Mouse (Mus musculus): ENCODE results near the gene Upf1.

Upf1 gene

DNA sequence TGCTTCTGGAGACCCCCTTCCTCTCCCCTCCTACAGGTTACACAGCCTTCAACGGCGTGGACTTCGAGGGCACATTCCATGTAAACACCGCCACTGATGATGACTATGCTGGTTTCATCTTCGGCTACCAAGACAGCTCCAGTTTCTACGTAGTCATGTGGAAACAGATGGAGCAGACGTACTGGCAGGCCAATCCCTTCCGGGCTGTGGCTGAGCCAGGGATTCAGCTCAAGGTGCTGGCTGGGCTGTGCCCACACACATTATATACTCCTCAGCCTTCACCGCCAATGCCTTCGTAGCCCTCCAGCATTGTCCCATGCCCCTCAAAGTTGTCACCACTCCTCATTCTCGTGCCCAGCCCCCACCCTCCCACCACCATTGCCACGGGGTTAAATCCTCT, 27.0 kb upstream of the Upf1 start:
- Histone ChIP-seq H3K4me1 (replicated peaks; ENCODE audit: low read depth, low read length) (peaks cover 37% of the 10 kb centered on the region), H3K27me3 (ENCODE audit: insufficient read depth, low read length) (peaks cover 62% of the 10 kb centered on the region), H3K36me3 (ENCODE audit: insufficient read depth, low read length) (no peaks in the 10 kb centered on the region), H3K9me3 (ENCODE audit: low read length) (no peaks in the 10 kb centered on the region), H3K4me3 (replicated peaks; ENCODE audit: low read length) (no peak overlapping the region)
- TF ChIP-seq NANOG (IDR thresholded peaks at IDR 0.05; ENCODE audit: borderline replicate concordance, low read length): no peak
- no peak for TF ChIP-seq CTCF (conservative IDR thresholded peaks at IDR 0.05; ENCODE audit: low read length)
- TF ChIP-seq POU5F1 (IDR thresholded peaks at IDR 0.05; ENCODE audit: borderline replicate concordance, low read length): no peak

DNA sequence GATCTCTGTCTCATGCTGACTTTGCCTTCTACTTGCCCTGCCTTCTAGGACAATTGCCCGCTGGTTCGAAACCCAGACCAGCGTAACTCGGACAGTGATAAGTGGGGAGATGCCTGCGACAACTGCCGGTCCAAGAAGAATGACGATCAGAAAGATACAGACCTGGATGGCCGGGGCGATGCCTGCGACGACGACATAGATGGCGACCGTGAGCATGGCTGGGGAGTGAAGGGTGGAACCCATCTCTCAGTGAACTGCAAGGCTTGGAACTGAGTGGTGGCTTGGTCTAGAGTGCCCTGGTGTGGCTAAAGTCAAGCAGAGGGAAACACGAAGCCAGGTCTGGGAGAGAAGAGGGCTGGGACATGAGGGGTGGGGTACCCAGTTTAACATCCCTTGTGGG, 24.0 kb upstream of the Upf1 start:
- H3K4me1 ChIP-seq (replicated peaks; ENCODE audit: low read depth, low read length): peaks cover 55% of the 10 kb centered on the region
- H3K36me3 ChIP-seq (ENCODE audit: insufficient read depth, low read length): no peaks in the 10 kb centered on the region
- peak overlapping the region; percentile 84; the same call in 1 of the 2 replicates for H3K4me3 ChIP-seq (replicated peaks; ENCODE audit: low read length)
- no peak for TF ChIP-seq POU5F1 (IDR thresholded peaks at IDR 0.05; ENCODE audit: borderline replicate concordance, low read length)
- TF ChIP-seq CTCF (conservative IDR thresholded peaks at IDR 0.05; ENCODE audit: low read length): no peak
- TF ChIP-seq NANOG (IDR thresholded peaks at IDR 0.05; ENCODE audit: borderline replicate concordance, low read length): no peak
- H3K9me3 ChIP-seq (ENCODE audit: low read length): no peaks in the 10 kb centered on the region
- H3K27me3 ChIP-seq (ENCODE audit: insufficient read depth, low read length): peaks cover 91% of the 10 kb centered on the region

DNA sequence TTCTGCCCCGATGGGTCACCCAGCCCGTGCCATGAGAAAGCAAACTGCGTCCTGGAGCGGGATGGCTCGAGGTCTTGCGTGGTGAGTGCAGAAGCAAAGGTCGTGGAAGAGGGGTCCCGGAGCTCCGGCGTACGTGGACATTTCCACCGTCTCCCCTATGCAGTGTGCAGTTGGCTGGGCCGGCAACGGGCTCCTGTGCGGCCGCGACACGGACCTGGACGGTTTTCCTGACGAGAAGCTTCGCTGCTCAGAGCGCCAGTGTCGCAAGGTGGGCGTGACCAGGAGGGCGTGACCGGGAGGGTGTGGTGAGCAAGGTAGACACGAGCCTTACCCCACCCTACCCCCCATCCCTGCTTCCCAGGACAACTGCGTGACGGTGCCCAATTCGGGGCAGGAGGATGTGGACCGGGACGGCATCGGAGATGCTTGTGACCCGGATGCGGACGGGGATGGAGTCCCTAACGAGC, 23.2 kb upstream of the Upf1 start:
- H3K4me1 ChIP-seq (replicated peaks; ENCODE audit: low read depth, low read length): peaks cover 55% of the 10 kb centered on the region
- H3K36me3 ChIP-seq (ENCODE audit: insufficient read depth, low read length): no peaks in the 10 kb centered on the region
- H3K4me3 ChIP-seq (replicated peaks; ENCODE audit: low read length): peak overlapping the region; percentile 84
- H3K27me3 ChIP-seq (ENCODE audit: insufficient read depth, low read length): peaks cover 95% of the 10 kb centered on the region
- H3K9me3 ChIP-seq (ENCODE audit: low read length): no peaks in the 10 kb centered on the region
- TF ChIP-seq CTCF (conservative IDR thresholded peaks at IDR 0.05; ENCODE audit: low read length): no peak
- TF ChIP-seq POU5F1 (IDR thresholded peaks at IDR 0.05; ENCODE audit: borderline replicate concordance, low read length): no peak
- TF ChIP-seq NANOG (IDR thresholded peaks at IDR 0.05; ENCODE audit: borderline replicate concordance, low read length): no peak

DNA sequence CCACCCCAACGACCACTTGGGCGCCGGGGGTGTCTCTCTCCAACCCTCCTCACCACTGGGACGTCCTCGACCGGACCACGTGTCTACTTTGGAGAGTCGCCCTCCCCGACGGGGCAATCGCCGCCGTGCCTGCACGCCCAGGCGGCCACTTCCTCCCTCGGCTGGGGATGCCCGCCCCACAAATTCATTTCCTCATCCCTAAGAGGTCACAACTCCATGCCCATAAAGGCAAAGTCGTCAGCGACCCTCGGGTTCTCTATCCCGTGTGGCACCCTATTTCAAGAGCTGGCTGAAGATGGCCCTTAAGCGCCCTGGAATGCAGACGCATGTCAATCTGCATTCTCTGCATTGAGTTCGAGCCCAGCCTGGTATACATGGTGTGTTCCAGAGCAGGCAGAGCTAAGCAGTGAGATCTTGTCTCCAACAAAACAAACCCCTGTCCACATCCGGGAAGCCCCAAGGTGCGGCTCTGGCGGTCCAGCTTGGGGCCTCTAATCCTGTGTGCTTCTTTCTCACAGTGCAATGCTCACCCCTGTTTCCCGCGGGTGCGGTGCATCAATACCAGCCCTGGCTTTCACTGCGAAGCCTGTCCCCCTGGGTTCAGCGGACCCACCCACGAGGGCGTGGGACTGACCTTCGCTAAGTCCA, 22.3 kb upstream of the Upf1 start:
- Histone ChIP-seq H3K4me3 (replicated peaks; ENCODE audit: low read length) (peak overlapping the region; percentile 84), H3K4me1 (replicated peaks; ENCODE audit: low read depth, low read length) (peaks cover 55% of the 10 kb centered on the region), H3K36me3 (ENCODE audit: insufficient read depth, low read length) (no peaks in the 10 kb centered on the region), H3K9me3 (ENCODE audit: low read length) (no peaks in the 10 kb centered on the region), H3K27me3 (ENCODE audit: insufficient read depth, low read length) (peaks cover 87% of the 10 kb centered on the region)
- TF ChIP-seq CTCF (conservative IDR thresholded peaks at IDR 0.05; ENCODE audit: low read length) (no peak), POU5F1 (IDR thresholded peaks at IDR 0.05; ENCODE audit: borderline replicate concordance, low read length) (no peak), NANOG (IDR thresholded peaks at IDR 0.05; ENCODE audit: borderline replicate concordance, low read length) (no peak)

DNA sequence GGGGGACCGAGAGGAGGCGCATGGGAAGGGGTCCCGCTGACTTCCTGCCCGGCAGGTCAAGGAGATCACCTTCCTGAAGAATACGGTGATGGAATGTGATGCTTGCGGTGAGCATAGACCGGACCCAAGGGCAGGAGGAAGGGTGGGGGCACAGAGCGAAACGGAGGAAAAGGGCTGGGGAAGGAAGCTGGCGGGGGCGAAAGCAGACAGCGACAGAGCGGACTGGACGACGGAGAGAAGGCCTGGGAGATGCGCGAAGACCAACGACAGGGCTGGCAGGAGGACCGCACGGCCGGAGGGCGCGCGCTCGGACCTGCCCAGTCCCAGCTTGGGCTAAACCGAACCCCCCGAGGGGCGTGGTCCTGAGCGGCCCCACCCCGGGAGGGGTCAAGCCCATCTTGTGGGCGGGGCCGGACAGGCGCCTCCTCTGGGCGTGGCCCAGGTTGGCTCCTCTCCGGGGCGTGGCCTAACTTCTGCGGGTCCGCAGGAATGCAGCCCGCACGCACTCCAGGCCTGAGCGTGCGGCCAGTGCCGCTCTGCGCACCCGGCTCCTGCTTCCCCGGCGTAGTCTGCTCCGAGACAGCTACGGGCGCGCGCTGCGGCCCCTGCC, 21.3 kb upstream of the Upf1 start:
- Histone ChIP-seq H3K36me3 (ENCODE audit: insufficient read depth, low read length) (no peaks in the 10 kb centered on the region), H3K4me3 (replicated peaks; ENCODE audit: low read length) (peak overlapping the region; percentile 84), H3K9me3 (ENCODE audit: low read length) (no peaks in the 10 kb centered on the region), H3K27me3 (ENCODE audit: insufficient read depth, low read length) (peaks cover 82% of the 10 kb centered on the region), H3K4me1 (replicated peaks; ENCODE audit: low read depth, low read length) (peaks cover 49% of the 10 kb centered on the region)
- TF ChIP-seq NANOG (IDR thresholded peaks at IDR 0.05; ENCODE audit: borderline replicate concordance, low read length) (no peak), POU5F1 (IDR thresholded peaks at IDR 0.05; ENCODE audit: borderline replicate concordance, low read length) (no peak), CTCF (conservative IDR thresholded peaks at IDR 0.05; ENCODE audit: low read length) (no peak)

DNA sequence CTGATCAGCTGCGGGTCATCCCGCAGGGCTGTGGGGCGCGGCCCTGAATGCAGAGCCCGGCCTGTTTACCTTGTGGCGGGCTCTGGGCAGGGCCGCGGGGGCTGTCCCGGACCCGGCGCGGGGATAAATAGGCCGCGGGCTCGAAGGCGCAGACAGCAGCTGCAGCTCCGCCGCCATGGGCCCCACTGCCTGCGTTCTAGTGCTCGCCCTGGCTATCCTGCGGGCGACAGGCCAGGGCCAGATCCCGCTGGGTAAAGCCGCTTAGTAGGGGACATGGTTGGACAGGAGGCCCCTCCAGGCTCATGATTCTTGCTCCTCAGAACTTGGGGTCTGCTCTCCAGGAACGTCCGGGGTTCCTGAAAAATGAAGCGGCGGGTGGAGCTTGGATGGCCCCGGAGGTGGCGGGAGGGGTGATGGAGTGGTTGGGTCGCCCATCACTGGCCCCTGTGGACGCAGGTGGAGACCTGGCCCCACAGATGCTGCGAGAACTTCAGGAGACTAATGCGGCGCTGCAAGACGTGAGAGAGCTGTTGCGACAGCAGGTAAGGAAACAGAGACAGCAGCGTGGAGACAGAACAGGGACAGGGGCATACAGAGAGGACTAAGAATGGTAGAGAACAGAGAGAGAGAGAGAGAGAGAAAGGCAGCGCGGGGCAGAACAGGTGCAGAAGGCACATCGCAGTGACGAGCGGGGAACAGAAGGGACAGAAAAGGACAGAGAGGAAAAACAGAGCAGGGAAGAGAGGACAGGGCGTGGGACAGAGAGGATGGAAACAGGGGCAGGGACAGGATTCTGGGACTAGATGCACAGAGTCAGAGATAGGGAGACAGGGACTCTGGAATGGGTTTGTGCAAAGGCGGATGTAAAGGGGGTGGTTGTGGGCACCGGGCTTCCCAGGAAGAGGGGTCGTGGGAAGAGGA, 20.6 kb upstream of the Upf1 start, which contains the start of gene Comp:
TSS of gene Comp (plus strand) at position 162 of the 921 bp plus-strand sequence.
- TF ChIP-seq CTCF (conservative IDR thresholded peaks at IDR 0.05; ENCODE audit: low read length) (no peak), NANOG (IDR thresholded peaks at IDR 0.05; ENCODE audit: borderline replicate concordance, low read length) (no peak), POU5F1 (IDR thresholded peaks at IDR 0.05; ENCODE audit: borderline replicate concordance, low read length) (no peak)
- Histone ChIP-seq H3K9me3 (ENCODE audit: low read length) (no peaks in the 10 kb centered on the region), H3K4me1 (replicated peaks; ENCODE audit: low read depth, low read length) (peaks cover 44% of the 10 kb centered on the region), H3K27me3 (ENCODE audit: insufficient read depth, low read length) (peaks cover 77% of the 10 kb centered on the region), H3K4me3 (replicated peaks; ENCODE audit: low read length) (peak within 1 kb of the TSS; percentile 84), H3K36me3 (ENCODE audit: insufficient read depth, low read length) (no peaks in the 10 kb centered on the region)

DNA sequence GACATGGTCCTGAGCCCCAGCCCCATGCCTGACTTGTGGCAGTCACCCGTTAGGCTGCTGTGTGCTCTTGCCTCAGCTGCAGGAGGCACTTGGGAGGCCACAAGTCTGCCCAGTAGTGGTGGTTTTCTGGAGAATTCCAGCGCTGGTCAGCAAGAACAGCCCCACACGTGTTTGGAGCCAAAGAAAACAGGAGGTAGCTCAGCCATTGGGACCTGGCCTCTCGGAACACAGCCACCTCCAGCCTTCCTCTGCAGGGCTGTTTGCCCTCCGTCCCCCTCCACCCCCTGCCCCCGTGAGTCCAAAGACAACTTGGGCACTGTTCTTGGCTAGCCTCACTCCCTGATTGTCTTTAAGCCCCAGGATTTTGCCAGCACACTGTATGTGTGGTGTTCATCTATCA, 18.9 kb upstream of the Upf1 start:
- H3K36me3 ChIP-seq (ENCODE audit: insufficient read depth, low read length): no peaks in the 10 kb centered on the region
- no peak overlapping the region for H3K4me3 ChIP-seq (replicated peaks; ENCODE audit: low read length)
- peaks cover 41% of the 10 kb centered on the region for H3K4me1 ChIP-seq (replicated peaks; ENCODE audit: low read depth, low read length)
- H3K27me3 ChIP-seq (ENCODE audit: insufficient read depth, low read length): peaks cover 60% of the 10 kb centered on the region
- H3K9me3 ChIP-seq (ENCODE audit: low read length): no peaks in the 10 kb centered on the region
- no peak for TF ChIP-seq NANOG (IDR thresholded peaks at IDR 0.05; ENCODE audit: borderline replicate concordance, low read length)
- no peak for TF ChIP-seq POU5F1 (IDR thresholded peaks at IDR 0.05; ENCODE audit: borderline replicate concordance, low read length)
- no peak for TF ChIP-seq CTCF (conservative IDR thresholded peaks at IDR 0.05; ENCODE audit: low read length)

DNA sequence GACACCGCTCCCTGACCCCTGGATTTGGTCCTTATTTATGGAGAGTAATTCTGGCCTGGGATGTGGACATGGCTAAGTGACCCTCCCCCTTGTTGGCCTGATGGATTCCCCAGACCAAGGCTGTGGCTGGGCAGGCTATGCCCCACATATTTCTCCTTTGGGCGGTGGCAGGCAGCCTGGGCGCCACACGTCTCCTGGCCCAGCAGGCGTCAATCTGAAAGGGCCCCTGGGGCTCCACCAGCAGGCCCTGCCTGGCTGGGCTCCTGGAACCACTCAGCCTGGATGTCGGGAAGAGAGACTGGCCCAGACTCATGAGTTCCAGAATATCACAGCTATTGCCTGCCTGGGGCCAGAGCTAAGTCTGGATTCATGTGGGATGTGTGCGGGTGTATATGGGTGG, 17.4 kb upstream of the Upf1 start:
- no peak for TF ChIP-seq NANOG (IDR thresholded peaks at IDR 0.05; ENCODE audit: borderline replicate concordance, low read length)
- no peak for TF ChIP-seq CTCF (conservative IDR thresholded peaks at IDR 0.05; ENCODE audit: low read length)
- no peak for TF ChIP-seq POU5F1 (IDR thresholded peaks at IDR 0.05; ENCODE audit: borderline replicate concordance, low read length)
- H3K9me3 ChIP-seq (ENCODE audit: low read length): no peaks in the 10 kb centered on the region
- no peaks in the 10 kb centered on the region for H3K36me3 ChIP-seq (ENCODE audit: insufficient read depth, low read length)

More for the DNA sequence above, 17.4 kb upstream of the Upf1 start:
- Histone ChIP-seq H3K27me3 (ENCODE audit: insufficient read depth, low read length) (peaks cover 55% of the 10 kb centered on the region), H3K4me3 (replicated peaks; ENCODE audit: low read length) (no peak overlapping the region), H3K4me1 (replicated peaks; ENCODE audit: low read depth, low read length) (peaks cover 26% of the 10 kb centered on the region)
